Mouse (Mus musculus): ENCODE data around the gene Tapbp.

Tapbp gene

GRCm38 (mm10) chr17:33920282-33921097 is 4.8 kb downstream of the Tapbp start:
- DNase-seq (ENCODE audit: low read depth in 1 of 2, low spot score in 2 of 2) = peak in 1 of 2 experiments; percentile 76

- DNase-seq (ENCODE audit: low read depth in 1 of 2, low spot score in 2 of 2) = no peak
Measured at GRCm38 (mm10) chr17:33921361-33921760, 5.7 kb downstream of the Tapbp start.

GRCm38 (mm10) chr17:33924577-33925283 is 9.0 kb downstream of the Tapbp start:
- peak in 1 of 2 experiments; percentile 34 for DNase-seq (ENCODE audit: low read depth in 1 of 2, low spot score in 2 of 2)

- DNase-seq (ENCODE audit: low read depth in 1 of 2, low spot score in 2 of 2) = no peak
Measured at GRCm38 (mm10) chr17:33925406-33926116, 9.9 kb downstream of the Tapbp start.

GRCm38 (mm10) chr17:33926207-33926932 is 10.7 kb downstream of the Tapbp start:
- DNase-seq (ENCODE audit: low read depth in 1 of 2, low spot score in 2 of 2) = no peak

GRCm38 (mm10) chr17:33928251-33928947 is 12.7 kb downstream of the Tapbp start:
- no peak for DNase-seq (ENCODE audit: low read depth in 1 of 2, low spot score in 2 of 2)

- peak; percentile 78 to 85 for DNase-seq (ENCODE audit: low read depth in 1 of 2, low spot score in 2 of 2)
Measured at GRCm38 (mm10) chr17:33929371-33930279, 13.9 kb downstream of the Tapbp start, which contains the start of gene Rgl2. Gene Rgl2, plus strand, starts transcription at chr17:33929543.

- peak in 1 of 2 experiments; percentile 60 for DNase-seq (ENCODE audit: low read depth in 1 of 2, low spot score in 2 of 2)
Measured at GRCm38 (mm10) chr17:33930280-33931158, 14.8 kb downstream of the Tapbp start.

GRCm38 (mm10) chr17:33931159-33931866 is 15.6 kb downstream of the Tapbp start:
- no peak for DNase-seq (ENCODE audit: low read depth in 1 of 2, low spot score in 2 of 2)

GRCm38 (mm10) chr17:33931947-33932346 is 16.2 kb downstream of the Tapbp start:
- DNase-seq (ENCODE audit: low read depth in 1 of 2, low spot score in 2 of 2) = no peak

- DNase-seq (ENCODE audit: low read depth in 1 of 2, low spot score in 2 of 2) = no peak
Measured at GRCm38 (mm10) chr17:33932448-33932847, 16.7 kb downstream of the Tapbp start.

- DNase-seq (ENCODE audit: low read depth in 1 of 2, low spot score in 2 of 2) = no peak
Measured at GRCm38 (mm10) chr17:33932970-33933369, 17.3 kb downstream of the Tapbp start.

GRCm38 (mm10) chr17:33935422-33936055 is 19.8 kb downstream of the Tapbp start:
- DNase-seq (ENCODE audit: low read depth in 1 of 2, low spot score in 2 of 2) = no peak

- no peak for DNase-seq (ENCODE audit: low read depth in 1 of 2, low spot score in 2 of 2)
Measured at GRCm38 (mm10) chr17:33936993-33937392, 21.3 kb downstream of the Tapbp start.

- DNase-seq (ENCODE audit: low read depth in 1 of 2, low spot score in 2 of 2) = no peak
Measured at GRCm38 (mm10) chr17:33938783-33939182, 23.1 kb downstream of the Tapbp start.

GRCm38 (mm10) chr17:33940206-33940805 is 24.6 kb downstream of the Tapbp start, which contains the start of the genes Pfdn6 and Wdr46:
Gene Pfdn6, minus strand, starts transcription at chr17:33940343.
Gene Wdr46, plus strand, starts transcription at chr17:33940660.
- DNase-seq (ENCODE audit: low read depth in 1 of 2, low spot score in 2 of 2) = peak in 1 of 2 experiments; percentile 69

- DNase-seq (ENCODE audit: low read depth in 1 of 2, low spot score in 2 of 2) = no peak
Measured at GRCm38 (mm10) chr17:33940981-33941380, 25.3 kb downstream of the Tapbp start.
